Mouse (Mus musculus) cerebellum, adult 11 months (tissue): ENCODE measurements around the gene Lhfpl2.

Experiments used
- DNase-seq: peaks from one replicate; pipeline ENCODE4 v3.0.0; 2022

The Lhfpl2 gene

GRCm38 (mm10) chr13:94231871-94232270, 174.3 kb downstream of the Lhfpl2 start:
- DNase-seq, result no peak

GRCm38 (mm10) chr13:94239488-94239887, 181.9 kb downstream of the Lhfpl2 start:
- no peak for DNase-seq

DNA sequence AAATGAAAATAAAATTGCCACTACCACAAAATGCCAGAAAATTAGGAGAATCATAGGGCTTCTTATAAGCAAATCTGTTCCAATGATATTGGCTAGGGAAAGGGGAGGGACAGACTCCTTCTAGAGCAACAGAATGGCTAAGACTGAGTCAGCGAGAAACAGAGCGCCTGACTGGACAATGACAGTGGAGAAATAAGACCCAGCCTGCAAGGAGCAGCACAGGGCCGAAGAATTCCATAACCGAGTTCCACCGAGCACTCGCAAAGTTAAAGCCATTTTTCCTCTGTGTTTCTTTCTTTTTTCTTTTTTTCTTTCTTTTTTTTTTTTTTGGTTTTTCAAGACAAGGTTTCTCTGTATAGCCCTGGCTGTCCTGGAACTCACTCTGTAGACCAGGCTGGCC, 182.5 kb downstream of the Lhfpl2 start:
- DNase-seq, result no peak

DNA sequence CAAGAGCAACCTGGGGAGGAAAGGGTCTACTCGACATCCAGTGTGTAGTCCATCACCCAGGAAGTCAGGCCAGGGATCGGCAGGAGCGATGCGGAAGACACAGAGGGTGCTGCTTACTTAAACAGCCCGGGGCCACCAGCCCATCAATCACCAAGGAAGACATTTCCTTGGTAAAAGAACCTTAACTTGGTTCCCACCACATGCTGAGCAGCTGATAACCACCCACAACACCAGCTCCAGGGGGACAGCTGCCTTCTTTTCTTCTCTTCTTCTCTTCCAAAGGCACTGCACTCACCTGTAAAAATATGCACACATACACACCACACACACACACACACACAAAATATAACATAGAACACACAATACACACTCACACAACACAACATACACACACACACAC, 183.3 kb downstream of the Lhfpl2 start:
- no peak for DNase-seq

DNA sequence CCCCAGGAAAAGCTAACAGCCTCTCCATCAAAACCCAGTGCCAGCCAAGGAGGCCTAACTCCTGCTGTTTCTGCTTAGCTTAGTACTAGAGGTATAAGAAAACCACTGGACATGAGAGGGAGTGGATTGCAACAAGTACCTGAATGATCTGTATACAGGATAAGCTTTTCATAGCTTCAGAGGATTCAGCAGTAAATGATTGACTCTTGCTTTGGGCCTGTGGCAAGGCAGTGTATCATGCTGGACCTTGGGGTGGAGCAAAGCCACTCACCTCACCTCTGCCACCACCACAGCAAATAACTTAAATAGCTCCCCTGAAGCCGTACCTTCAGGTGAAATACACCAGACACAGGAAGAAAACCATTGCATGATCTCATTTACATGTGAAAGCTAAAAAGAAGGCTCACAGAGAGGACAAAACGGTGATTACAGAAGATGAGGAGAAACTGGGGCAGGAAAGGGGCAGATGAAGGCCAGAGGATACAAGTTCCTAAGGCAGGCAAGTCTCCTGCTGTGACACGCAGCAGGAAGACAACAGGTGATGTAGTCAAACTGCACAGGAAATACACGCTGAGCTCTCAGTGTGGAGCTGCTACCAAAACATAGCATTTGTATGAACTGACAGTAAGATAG, 184.4 kb downstream of the Lhfpl2 start:
- DNase-seq, result no peak

- DNase-seq, result no peak
These were observed 185.3 kb downstream of the Lhfpl2 start for GRCm38 (mm10) chr13:94242897-94243296.
